Mouse (Mus musculus): ENCODE data around the gene Gm49342.
"Not testable (repeated sequence)": the region's sequence is repeated elsewhere in the genome, so short reads cannot be mapped to it uniquely, and the experiment has no call there.

Gene Gm49342

GRCm38 (mm10) chr14:50943932-50944667 is at the start of gene Gm49342:
Gm49342 (plus strand) TSS chr14:50944517.
- peak; percentile 89 to 92 for DNase-seq (ENCODE audit: low spot score in 2 of 2)

GRCm38 (mm10) chr14:50895407-50895806 is 48.9 kb upstream of the Gm49342 start:
- DNase-seq (ENCODE audit: low spot score in 2 of 2), result no peak

- DNase-seq (ENCODE audit: low spot score in 2 of 2), result no peak
Observed at GRCm38 (mm10) chr14:50895985-50896746, 48.2 kb upstream of the Gm49342 start.

GRCm38 (mm10) chr14:50896747-50897373 is 47.5 kb upstream of the Gm49342 start:
- DNase-seq (ENCODE audit: low spot score in 2 of 2), result no peak

GRCm38 (mm10) chr14:50897374-50897765 is 46.9 kb upstream of the Gm49342 start, which contains the start of gene Klhl33:
Klhl33 (minus strand) TSS chr14:50897507.
- no peak for DNase-seq (ENCODE audit: low spot score in 2 of 2)

- not testable (repeated sequence) for DNase-seq (ENCODE audit: low spot score in 2 of 2)
Observed at GRCm38 (mm10) chr14:50897992-50898391, 46.3 kb upstream of the Gm49342 start.

GRCm38 (mm10) chr14:50903973-50904827 is 40.1 kb upstream of the Gm49342 start:
- no peak for DNase-seq (ENCODE audit: low spot score in 2 of 2)

- DNase-seq (ENCODE audit: low spot score in 2 of 2), result no peak
Observed at GRCm38 (mm10) chr14:50904828-50905129, 39.5 kb upstream of the Gm49342 start.

- not testable (repeated sequence) for DNase-seq (ENCODE audit: low spot score in 2 of 2)
Observed at GRCm38 (mm10) chr14:50905327-50905726, 39.0 kb upstream of the Gm49342 start.

- DNase-seq (ENCODE audit: low spot score in 2 of 2), result no peak
Observed at GRCm38 (mm10) chr14:50908126-50908525, 36.2 kb upstream of the Gm49342 start.

GRCm38 (mm10) chr14:50911356-50911755 is 33.0 kb upstream of the Gm49342 start:
- DNase-seq (ENCODE audit: low spot score in 2 of 2), result no peak

- DNase-seq (ENCODE audit: low spot score in 2 of 2), result not testable (repeated sequence)
Observed at GRCm38 (mm10) chr14:50923437-50923836, 20.9 kb upstream of the Gm49342 start.

- peak; percentile 89 to 94 for DNase-seq (ENCODE audit: low spot score in 2 of 2)
Observed at GRCm38 (mm10) chr14:50924281-50925064, 19.8 kb upstream of the Gm49342 start, which contains the start of the genes Osgep and Apex1. Osgep (minus strand) TSS chr14:50924893. Apex1 (plus strand) TSS chr14:50924968.

GRCm38 (mm10) chr14:50925111-50925920 is 19.0 kb upstream of the Gm49342 start:
- DNase-seq (ENCODE audit: low spot score in 2 of 2), result no peak

- no peak for DNase-seq (ENCODE audit: low spot score in 2 of 2)
Observed at GRCm38 (mm10) chr14:50927366-50927765, 17.0 kb upstream of the Gm49342 start.

GRCm38 (mm10) chr14:50929951-50930350 is 14.4 kb upstream of the Gm49342 start:
- DNase-seq (ENCODE audit: low spot score in 2 of 2), result peak in 1 of 2 experiments; percentile 25

GRCm38 (mm10) chr14:50930377-50930753 is 14.0 kb upstream of the Gm49342 start:
- DNase-seq (ENCODE audit: low spot score in 2 of 2), result peak; percentile 52 to 65

GRCm38 (mm10) chr14:50930754-50931492 is 13.4 kb upstream of the Gm49342 start, which contains the start of the genes Pip4p1 and Pnp:
Pip4p1 (minus strand) TSS chr14:50930856.
Pnp (plus strand) TSS chr14:50931082.
- DNase-seq (ENCODE audit: low spot score in 2 of 2), result peak; percentile 98 to 99

- no peak for DNase-seq (ENCODE audit: low spot score in 2 of 2)
Observed at GRCm38 (mm10) chr14:50931493-50932020, 12.8 kb upstream of the Gm49342 start.
